Mouse (Mus musculus) small intestine, adult 2 months (tissue): ENCODE data around the gene Plpp4. TPM values are rescaled to one million over a fixed set of nuclear protein-coding genes. Genes with fewer than 3 reads are reported as not detected.

Experiments
- H3K27ac ChIP-seq: fragments of 200-500 bp; 2 replicates; pipeline ENCODE4 v1.5.1; 2012; ENCODE audit warnings: low read depth, low read length, control low read depth, inconsistent platforms; ENCODE audit not compliant: insufficient read depth
- H3K27me3 ChIP-seq: fragments of 200-500 bp; 2 replicates; pipeline ENCODE4 v1.6.1; 2012; ENCODE audit warnings: mild to moderate bottlenecking, moderate library complexity, low read length, inconsistent platforms; ENCODE audit not compliant: control insufficient read depth, insufficient read depth
- H3K36me3 ChIP-seq: fragments of 200-500 bp; 2 replicates; pipeline ENCODE4 v1.6.1; 2012; ENCODE audit warnings: mild to moderate bottlenecking, low read length, control low read depth, inconsistent platforms; ENCODE audit not compliant: control insufficient read depth, insufficient read depth
- H3K4me1 ChIP-seq: fragments of 200-500 bp; 2 replicates; pipeline ENCODE4 v1.6.1; 2012; ENCODE audit warnings: low read length, inconsistent platforms, mixed read lengths; ENCODE audit not compliant: control insufficient read depth, insufficient read depth, insufficient read length
- H3K4me3 ChIP-seq: fragments of 200-500 bp; 2 replicates; pipeline ENCODE4 v1.5.1; 2012; ENCODE audit warnings: low read depth, mild to moderate bottlenecking, control low read depth, inconsistent platforms, low read length, moderate library complexity
- CTCF ChIP-seq: fragments of 200-500 bp; IDR thresholded peaks from 2 replicates; pipeline ENCODE4 v1.5.1; 2012; ENCODE audit warnings: low read depth, mild to moderate bottlenecking, control low read depth, inconsistent platforms, low read length, moderate library complexity, mixed read lengths; ENCODE audit not compliant: insufficient replicate concordance, insufficient read length; ENCODE audit errors: extremely low read depth
- POLR2A ChIP-seq: fragments of 200-500 bp; IDR thresholded peaks from 2 replicates; pipeline ENCODE4 v1.6.1; 2012; ENCODE audit warnings: low read depth, mild to moderate bottlenecking, control low read depth, inconsistent platforms, low read length, moderate library complexity
- WGBS: fragments of 180-500 bp; shearing (Covaris S2); methylation state at CpG from one replicate; pipeline ENCODE4 v1.1.7; 2018; 5-methylcytosine and 5-hydroxymethylcytosine counted together
- polyA plus RNA-seq: library from polyadenylated mRNA; depleted of rRNA; stranded (reverse); fragments of >200 nt; gene quantifications from 2 replicates; pipeline ENCODE4 v1.2.3, GENCODE M21; 2012

Gene Plpp4
- polyA plus RNA-seq, 1 experiment = not detected

- Histone ChIP-seq H3K4me3 (no peak overlapping the region), H3K27ac (no peak overlapping the region), H3K27me3 (no peaks in the 10 kb centered on the region), H3K36me3 (no peaks in the 10 kb centered on the region), H3K4me1 (no peaks in the 10 kb centered on the region)
- WGBS = 84% methylated on average over 2 of the region's 2 CpGs
- no peak for TF ChIP-seq CTCF
- no peak for TF ChIP-seq POLR2A
These were observed 98.7 kb downstream of the Plpp4 start for GRCm38 (mm10) chr7:129355561-129355960.

- Histone ChIP-seq H3K4me1 (no peaks in the 10 kb centered on the region), H3K27ac (no peak overlapping the region), H3K36me3 (no peaks in the 10 kb centered on the region), H3K27me3 (no peaks in the 10 kb centered on the region), H3K4me3 (no peak overlapping the region)
- 93% methylated on average over 1 of the region's 1 CpGs for WGBS
- TF ChIP-seq POLR2A (no peak), CTCF (no peak)
These were observed 118.5 kb downstream of the Plpp4 start for GRCm38 (mm10) chr7:129375306-129375705.

- no peaks in the 10 kb centered on the region for H3K36me3 ChIP-seq
- H3K27me3 ChIP-seq = no peaks in the 10 kb centered on the region
- 60% methylated on average over 3 of the region's 3 CpGs for WGBS
- H3K27ac ChIP-seq = no peak overlapping the region
- no peak overlapping the region for H3K4me3 ChIP-seq
- TF ChIP-seq CTCF = no peak
- no peak for TF ChIP-seq POLR2A
- H3K4me1 ChIP-seq = no peaks in the 10 kb centered on the region
These were observed 128.3 kb downstream of the Plpp4 start for GRCm38 (mm10) chr7:129385149-129385548.

- no peak for TF ChIP-seq CTCF
- TF ChIP-seq POLR2A = no peak
- Histone ChIP-seq H3K27ac (no peak overlapping the region), H3K4me1 (no peaks in the 10 kb centered on the region), H3K36me3 (no peaks in the 10 kb centered on the region), H3K4me3 (no peak overlapping the region), H3K27me3 (no peaks in the 10 kb centered on the region)
- 71% methylated on average over 11 of the region's 11 CpGs for WGBS
These were observed 136.1 kb downstream of the Plpp4 start for GRCm38 (mm10) chr7:129392835-129393489.

- no peaks in the 10 kb centered on the region for H3K36me3 ChIP-seq
- WGBS = 71% methylated on average over 5 of the region's 5 CpGs
- TF ChIP-seq CTCF (no peak), POLR2A (no peak)
- H3K4me3 ChIP-seq = no peak overlapping the region
- H3K4me1 ChIP-seq = no peaks in the 10 kb centered on the region
- H3K27me3 ChIP-seq = no peaks in the 10 kb centered on the region
- H3K27ac ChIP-seq = no peak overlapping the region
These were observed 139.7 kb downstream of the Plpp4 start for GRCm38 (mm10) chr7:129396561-129396960.

GRCm38 (mm10) chr7:129399071-129399470, 142.2 kb downstream of the Plpp4 start:
- no peaks in the 10 kb centered on the region for H3K4me1 ChIP-seq
- TF ChIP-seq CTCF = no peak
- no peaks in the 10 kb centered on the region for H3K27me3 ChIP-seq
- H3K27ac ChIP-seq = no peak overlapping the region
- WGBS = 89% methylated on average over 7 of the region's 7 CpGs
- no peaks in the 10 kb centered on the region for H3K36me3 ChIP-seq
- no peak overlapping the region for H3K4me3 ChIP-seq

GRCm38 (mm10) chr7:129402695-129403364, 146.0 kb downstream of the Plpp4 start:
- WGBS = 84% methylated on average over 13 of the region's 13 CpGs
- no peaks in the 10 kb centered on the region for H3K27me3 ChIP-seq
- no peak overlapping the region for H3K4me3 ChIP-seq
- no peaks in the 10 kb centered on the region for H3K36me3 ChIP-seq
- no peak overlapping the region for H3K27ac ChIP-seq
- no peaks in the 10 kb centered on the region for H3K4me1 ChIP-seq
- TF ChIP-seq CTCF (no peak), POLR2A (no peak)

- WGBS = 32% methylated on average over 7 of the region's 7 CpGs
- no peak overlapping the region for H3K4me3 ChIP-seq
- no peak for TF ChIP-seq POLR2A
- no peak for TF ChIP-seq CTCF
- no peaks in the 10 kb centered on the region for H3K27me3 ChIP-seq
- H3K36me3 ChIP-seq = no peaks in the 10 kb centered on the region
- no peaks in the 10 kb centered on the region for H3K4me1 ChIP-seq
- no peak overlapping the region for H3K27ac ChIP-seq
These were observed 149.2 kb downstream of the Plpp4 start for GRCm38 (mm10) chr7:129406069-129406468.
